Mouse (Mus musculus) bone marrow macrophage, adult 2 months (primary cell): ENCODE measurements around the gene Ccdc116.

Experiments
- CTCF ChIP-seq: IDR thresholded peaks from 2 replicates; pipeline ENCODE4 v1.5.1; 2012; ENCODE audit warnings: low read depth, mild to moderate bottlenecking, low read length, moderate library complexity
- POLR2A ChIP-seq: IDR thresholded peaks from 2 replicates; pipeline ENCODE4 v1.6.1; 2012; ENCODE audit warnings: mild to moderate bottlenecking, low read depth, low read length, borderline replicate concordance

DNA sequence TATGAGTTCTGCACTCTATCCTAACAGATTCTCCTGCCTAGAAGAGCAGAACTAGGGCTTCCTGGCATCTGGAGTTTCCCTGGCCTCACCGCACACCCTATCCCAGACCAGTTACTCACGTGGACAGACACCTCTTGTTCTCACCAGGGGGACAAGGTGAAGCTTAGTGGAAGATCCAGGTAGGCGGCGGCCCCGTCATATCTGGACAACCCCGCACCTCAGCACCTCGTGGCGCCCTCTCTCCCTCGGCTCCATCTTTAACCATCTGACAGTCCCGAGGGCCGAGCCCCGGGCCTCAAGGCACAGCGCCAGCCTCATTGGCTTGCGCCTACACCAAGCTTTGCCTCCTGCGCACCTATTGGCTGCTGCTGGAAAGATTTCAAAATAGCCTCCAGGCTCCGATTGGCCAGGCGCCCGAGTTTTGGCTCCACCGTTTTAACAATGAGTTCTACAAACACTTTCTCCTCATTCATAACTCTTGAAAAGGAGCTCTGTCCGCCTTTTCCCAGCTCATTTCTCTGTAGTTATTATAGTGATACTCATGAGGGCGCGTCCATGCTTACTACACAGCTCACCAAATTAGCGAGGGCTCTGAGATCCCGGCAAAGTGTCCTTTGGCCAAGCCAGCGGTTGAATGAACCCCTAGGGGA lies 22.0 kb downstream of the Ccdc116 start, which contains the start of gene 2610318N02Rik:
- no peak for TF ChIP-seq CTCF
- no peak for TF ChIP-seq POLR2A
